Mouse (Mus musculus) brain, embryonic 14.5 days (tissue): ENCODE results near the gene Galr2.

ENCODE experiments used
- CTCF ChIP-seq: fragments of 200-500 bp; IDR thresholded peaks from 2 replicates; pipeline ENCODE4 v1.5.1; 2012; ENCODE audit warnings: inconsistent platforms, mild to moderate bottlenecking, moderate library complexity, borderline replicate concordance; ENCODE audit not compliant: insufficient read depth, insufficient read length; ENCODE audit errors: extremely low read depth
- POLR2A ChIP-seq: fragments of 200-500 bp; IDR thresholded peaks from 2 replicates; pipeline ENCODE4 v1.6.1; 2012; ENCODE audit warnings: mild to moderate bottlenecking, inconsistent platforms, borderline replicate concordance; ENCODE audit not compliant: poor library complexity, insufficient read depth, insufficient read length, severe bottlenecking; ENCODE audit errors: extremely low read depth

- TF ChIP-seq POLR2A (no peak), CTCF (no peak)
These were observed 7.9 kb upstream of the Galr2 start for GRCm38 (mm10) chr11:116272589-116273468.
